31 mouse cellular contexts compared by ENCODE assay signal in the genomic region with DNA sequence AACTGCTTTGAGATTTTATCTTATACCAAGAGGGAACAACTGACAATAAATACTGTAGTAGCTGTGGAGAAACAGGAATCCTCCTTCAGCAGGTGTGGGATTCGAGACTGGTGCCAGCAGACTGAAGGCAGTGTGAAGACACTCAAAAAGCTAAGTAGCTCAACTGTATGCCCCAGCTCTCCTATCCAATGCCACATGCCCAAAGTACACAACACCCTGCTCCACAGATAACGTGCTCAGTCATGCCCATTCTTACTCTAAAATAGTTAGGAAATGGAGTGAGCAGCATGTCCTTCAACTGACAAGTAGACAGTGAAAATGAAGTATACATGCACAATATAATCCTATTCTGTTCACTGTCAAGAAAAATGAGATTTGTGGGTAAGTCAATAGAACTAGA. TPM values are rescaled to one million over a fixed set of nuclear protein-coding genes. Genes with fewer than 3 reads are reported as not detected.
A peak's percentile ranks its signal among the peaks of the same experiment; 100 is the strongest.
DNase-seq lines count a peak whose midpoint lies in the region; ATAC-seq lines count a peak whose summit lies in the region.
"Had no signal": no experiment of that assay in that cellular context is flagged by ENCODE, and none has a peak within 500 bp of the region (broad histone marks: within the 10 kb centered on the region; RNA-seq: fewer than 3 reads in every experiment).

No protein-coding gene starts in this region.

- H3K4me3 ChIP-seq in forebrain, embryonic 15.5 days: no peak overlapping the region
- no peak overlapping the region for H3K4me3 ChIP-seq in forebrain, embryonic 12.5 days (replicated peaks)
- peak overlapping the region; percentile 35 for H3K4me3 ChIP-seq in megakaryocyte, embryonic 14.5 days (replicated peaks)
- H3K4me3 ChIP-seq: heart, embryonic 10.5 days; hindbrain, embryonic 12.5 days; intestine, embryonic 15.5 days; neural tube, embryonic 12.5 days had no signal

- no peak overlapping the region for H3K9ac ChIP-seq in forebrain, embryonic 15.5 days (replicated peaks)
- H3K9ac ChIP-seq in forebrain, embryonic 12.5 days: no peak overlapping the region
- H3K9ac ChIP-seq: hindbrain, embryonic 12.5 days; intestine, embryonic 15.5 days; neural tube, embryonic 12.5 days had no signal

- peaks cover 20% of the 10 kb centered on the region for H3K36me3 ChIP-seq in forebrain, embryonic 15.5 days
- H3K36me3 ChIP-seq in forebrain, embryonic 12.5 days (replicated peaks): peaks cover 14% of the 10 kb centered on the region
- peaks cover 47% of the 10 kb centered on the region for H3K36me3 ChIP-seq in megakaryocyte, embryonic 14.5 days (replicated peaks; ENCODE audit: low read length)

- peaks cover 8% of the 10 kb centered on the region; the same call in 1 of the 2 replicates for H3K4me1 ChIP-seq in forebrain, embryonic 15.5 days
- no peaks in the 10 kb centered on the region for H3K4me1 ChIP-seq in forebrain, embryonic 12.5 days
- H3K4me1 ChIP-seq in megakaryocyte, embryonic 14.5 days: peaks cover 32% of the 10 kb centered on the region
- H3K4me1 ChIP-seq: heart, embryonic 10.5 days; hindbrain, embryonic 12.5 days; intestine, embryonic 15.5 days; neural tube, embryonic 12.5 days had no signal

- H3K4me2 ChIP-seq in forebrain, embryonic 15.5 days (replicated peaks): no peak overlapping the region
- no peak overlapping the region for H3K4me2 ChIP-seq in forebrain, embryonic 12.5 days
- H3K4me2 ChIP-seq: hindbrain, embryonic 12.5 days; intestine, embryonic 15.5 days; midbrain, embryonic 11.5 days; neural tube, embryonic 12.5 days had no signal

- 76% methylated on average over 2 of the region's 2 CpGs for WGBS in forebrain, embryonic 15.5 days
- WGBS in forebrain, embryonic 12.5 days: 78% methylated on average over 2 of the region's 2 CpGs

- no peak for DNase-seq in cerebellum, adult 11 months
- DNase-seq in kidney, postnatal 25 days: no peak
- no peak for DNase-seq in frontal cortex, postnatal 36 days (ENCODE audit: low spot score in 2 of 2)
- DNase-seq: adrenal gland, adult 2 months; adrenal gland, postnatal 36 days; cerebellum, adult 11-12 months; gastrocnemius, postnatal 25 days; heart, adult 11 months; heart, postnatal 36 days; kidney, adult 2 months; kidney, postnatal 4 days; layer of hippocampus, postnatal 36 days; liver; lung, postnatal 4 days; right cerebral cortex, postnatal 4 days; thymus, adult 2 months; thymus, postnatal 36 days had no signal

- H3K27me3 ChIP-seq in forebrain, embryonic 15.5 days: no peaks in the 10 kb centered on the region
- no peaks in the 10 kb centered on the region for H3K27me3 ChIP-seq in forebrain, embryonic 12.5 days
- H3K27me3 ChIP-seq in megakaryocyte, embryonic 14.5 days (replicated peaks): no peaks in the 10 kb centered on the region
- H3K27me3 ChIP-seq: CH12.LX; hindbrain, embryonic 12.5 days; intestine, embryonic 15.5 days; neural tube, embryonic 12.5 days had no signal

- no peaks in the 10 kb centered on the region for H3K9me3 ChIP-seq in forebrain, embryonic 15.5 days
- H3K9me3 ChIP-seq in forebrain, embryonic 12.5 days: no peaks in the 10 kb centered on the region
- H3K9me3 ChIP-seq in megakaryocyte, embryonic 14.5 days: no peaks in the 10 kb centered on the region
- H3K9me3 ChIP-seq: heart, embryonic 10.5 days; hindbrain, embryonic 12.5 days; intestine, embryonic 15.5 days; neural tube, embryonic 12.5 days had no signal

- H3K27ac ChIP-seq in forebrain, embryonic 15.5 days (replicated peaks): no peak overlapping the region
- H3K27ac ChIP-seq in forebrain, embryonic 12.5 days: no peak overlapping the region
- H3K27ac ChIP-seq: heart, embryonic 10.5 days; hindbrain, embryonic 12.5 days; hindbrain, postnatal 0 days; intestine, embryonic 15.5 days; neural tube, embryonic 12.5 days had no signal

- 0 out of 2 replicates have a peak, but pooled peaks have one; percentile 62 for ATAC-seq in cerebellum, adult (ENCODE audit: insufficient number of reproducible peaks, low FRiP score, low TSS enrichment)
- 0 out of 2 replicates have a peak, but pooled peaks have one; percentile 37 for ATAC-seq in forebrain, embryonic 15.5 days (replicated peaks)
- no peak for ATAC-seq in forebrain, embryonic 12.5 days (ENCODE audit: low FRiP score)
- no peak for ATAC-seq in megakaryocyte, adult 5-6 weeks (ENCODE audit: poor library complexity, severe bottlenecking)
- ATAC-seq: activated CD4-positive, CD25-positive, alpha-beta regulatory T cell, adult 4 months; hindbrain, postnatal 0 days; intestine, embryonic 15.5 days; midbrain, embryonic 16.5 days had no signal

RNA-seq across cellular contexts. Expression of gene Hmgcr, which starts 26.6 kb away (rescaled TPM):
- 170 and 183 TPM in 2 replicates for polyA plus RNA-seq in forebrain, embryonic 15.5 days (2015; fragmentation: Nextera tagmentation; extraction: Ambion mirVana)
- polyA plus RNA-seq in forebrain, embryonic 12.5 days (2016; fragmentation: Nextera tagmentation; extraction: Ambion mirVana): 187 and 205 TPM in 2 replicates
- polyA plus RNA-seq in megakaryocyte, embryonic 14.5 days (2012; ENCODE audit: insufficient read depth, low replicate concordance): 9.1 and 12.4 TPM in 2 replicates
- 27.8 and 31.8 TPM in 2 replicates for total RNA-seq in megakaryocyte, adult 5-6 weeks (2015)
- total RNA-seq in megakaryocyte, adult 5-6 weeks (2017): 34.6 and 36.5 TPM in 2 replicates

Comparison
In these comparisons a context has a peak if more than half of its experiments do, and no peak if none do; other contexts are left out.
1. ATAC-seq: peak in cerebellum, adult (single experiment) and forebrain, embryonic 15.5 days (single experiment); none in forebrain, embryonic 12.5 days (single experiment) and megakaryocyte, adult 5-6 weeks (single experiment).
2. RNA of gene Hmgcr, which starts 26.6 kb away (polyA plus RNA-seq): 187 to 205 TPM in forebrain, embryonic 12.5 days and 170 to 183 TPM in forebrain, embryonic 15.5 days; 9.1 to 12.4 TPM in megakaryocyte, embryonic 14.5 days; every median in the first group is over 10 times any median in the second.